Mouse (Mus musculus) heart, embryonic 10.5 days (tissue): ENCODE results near the gene Kcna6. TPM values are rescaled to one million over a fixed set of nuclear protein-coding genes. Genes with fewer than 3 reads are reported as not detected.
A peak's percentile ranks its signal among the peaks of the same experiment; 100 is the strongest.

Experiments
- DNase-seq: peaks from one replicate; pipeline ENCODE4 v3.0.0-alpha.2; 2017; ENCODE audit warnings: low spot score
- H3K27ac ChIP-seq: fragments of 300-500 bp; sonication (generic); 2 replicates; pipeline ENCODE4 v1.5.1; 2016; ENCODE audit warnings: mild to moderate bottlenecking
- H3K27me3 ChIP-seq: fragments of 300-500 bp; sonication (generic); 2 replicates; pipeline ENCODE4 v1.6.1; 2016; ENCODE audit warnings: mild to moderate bottlenecking; ENCODE audit not compliant: poor library complexity, insufficient read depth, severe bottlenecking
- H3K36me3 ChIP-seq: fragments of 300-500 bp; sonication (generic); 2 replicates; pipeline ENCODE4 v1.6.1; 2016; ENCODE audit warnings: mild to moderate bottlenecking, moderate library complexity
- H3K4me1 ChIP-seq: fragments of 300-500 bp; sonication (generic); 2 replicates; pipeline ENCODE4 v1.6.1; 2016; ENCODE audit warnings: mild to moderate bottlenecking
- H3K4me3 ChIP-seq: fragments of 300-500 bp; sonication (generic); 2 replicates; pipeline ENCODE4 v1.5.1; 2016; ENCODE audit warnings: mild to moderate bottlenecking, moderate library complexity
- H3K9me3 ChIP-seq: fragments of 300-500 bp; sonication (generic); 2 replicates; pipeline ENCODE4 v1.6.1; 2016; ENCODE audit warnings: mild to moderate bottlenecking, moderate library complexity
- WGBS: fragments of 180-500 bp; shearing (Covaris S2); methylation state at CpG from one replicate; pipeline ENCODE4 v1.1.7; 2016; 5-methylcytosine and 5-hydroxymethylcytosine counted together
- polyA plus RNA-seq: library from polyadenylated mRNA; unstranded; fragments of >200 nt; fragmentation: Nextera tagmentation; extraction: Ambion mirVana; gene quantifications from 2 replicates; pipeline ENCODE4 v1.2.1, GENCODE M21; 2016

The Kcna6 gene
- 1.7 and 2.9 TPM in 2 replicates for polyA plus RNA-seq

- peak within 1 kb of the TSS; percentile 71 for H3K27ac ChIP-seq
- no peaks in the 10 kb centered on the region for H3K9me3 ChIP-seq
- peak within 1 kb of the TSS; percentile 69 for H3K4me3 ChIP-seq
- 4% methylated on average over 36 of the region's 36 CpGs for WGBS
- H3K36me3 ChIP-seq = no peaks in the 10 kb centered on the region
- H3K4me1 ChIP-seq = peaks cover 18% of the 10 kb centered on the region; the same call in 1 of the 2 replicates
- H3K27me3 ChIP-seq = peaks cover 73% of the 10 kb centered on the region
- peak; percentile 79 for DNase-seq
Measured at GRCm38 (mm10) chr6:126740211-126741142, at the start of gene Kcna6. Kcna6 (minus strand) TSS chr6:126740674.

GRCm38 (mm10) chr6:126788863-126789262, 48.4 kb upstream of the Kcna6 start:
- no peaks in the 10 kb centered on the region for H3K36me3 ChIP-seq
- 79% methylated on average over 8 of the region's 8 CpGs for WGBS
- no peak overlapping the region for H3K4me3 ChIP-seq
- H3K27me3 ChIP-seq = peaks cover 11% of the 10 kb centered on the region; the same call in 1 of the 2 replicates
- no peak for DNase-seq
- no peaks in the 10 kb centered on the region for H3K9me3 ChIP-seq
- peaks cover 6% of the 10 kb centered on the region for H3K4me1 ChIP-seq
- no peak overlapping the region for H3K27ac ChIP-seq

- Histone ChIP-seq H3K27ac (0 out of 2 replicates have a peak overlapping the region, but pooled peaks have one; percentile 10), H3K27me3 (peaks cover 11% of the 10 kb centered on the region; the same call in 1 of the 2 replicates), H3K4me1 (peaks cover 14% of the 10 kb centered on the region), H3K9me3 (no peaks in the 10 kb centered on the region), H3K4me3 (0 out of 2 replicates have a peak overlapping the region, but pooled peaks have one; percentile 27), H3K36me3 (no peaks in the 10 kb centered on the region)
- WGBS = 51% methylated on average over 5 of the region's 5 CpGs
- no peak for DNase-seq
Measured at GRCm38 (mm10) chr6:126784206-126784605, 43.7 kb upstream of the Kcna6 start.

- Histone ChIP-seq H3K4me3 (peak overlapping the region; percentile 27; the same call in 1 of the 2 replicates), H3K4me1 (peaks cover 14% of the 10 kb centered on the region), H3K27me3 (peaks cover 11% of the 10 kb centered on the region; the same call in 1 of the 2 replicates), H3K9me3 (no peaks in the 10 kb centered on the region), H3K36me3 (no peaks in the 10 kb centered on the region), H3K27ac (0 out of 2 replicates have a peak overlapping the region, but pooled peaks have one; percentile 10)
- WGBS = 25% methylated on average over 10 of the region's 10 CpGs
- DNase-seq = no peak
Measured at GRCm38 (mm10) chr6:126783651-126784066, 43.2 kb upstream of the Kcna6 start.

- 85% methylated on average over 1 of the region's 1 CpGs for WGBS
- Histone ChIP-seq H3K27ac (no peak overlapping the region), H3K36me3 (no peaks in the 10 kb centered on the region), H3K27me3 (peaks cover 11% of the 10 kb centered on the region; the same call in 1 of the 2 replicates), H3K4me3 (no peak overlapping the region), H3K4me1 (peaks cover 14% of the 10 kb centered on the region), H3K9me3 (no peaks in the 10 kb centered on the region)
- DNase-seq = no peak
Measured at GRCm38 (mm10) chr6:126783056-126783455, 42.6 kb upstream of the Kcna6 start.

- no peaks in the 10 kb centered on the region for H3K9me3 ChIP-seq
Measured at GRCm38 (mm10) chr6:126777889-126778288, 37.4 kb upstream of the Kcna6 start.

GRCm38 (mm10) chr6:126773873-126774272, 33.4 kb upstream of the Kcna6 start:
- Histone ChIP-seq H3K4me3 (no peak overlapping the region), H3K27me3 (peaks cover 5% of the 10 kb centered on the region; the same call in 1 of the 2 replicates), H3K27ac (no peak overlapping the region), H3K9me3 (no peaks in the 10 kb centered on the region), H3K36me3 (no peaks in the 10 kb centered on the region), H3K4me1 (peaks cover 10% of the 10 kb centered on the region; the same call in 1 of the 2 replicates)
- WGBS = 43% methylated on average over 4 of the region's 4 CpGs
- DNase-seq = no peak

More at GRCm38 (mm10) chr6:126777889-126778288, 37.4 kb upstream of the Kcna6 start:
- H3K27ac ChIP-seq = no peak overlapping the region
- no peaks in the 10 kb centered on the region for H3K36me3 ChIP-seq
- H3K4me3 ChIP-seq = no peak overlapping the region
- no peaks in the 10 kb centered on the region for H3K4me1 ChIP-seq
- 74% methylated on average over 6 of the region's 6 CpGs for WGBS
- DNase-seq = no peak
- H3K27me3 ChIP-seq = peaks cover 5% of the 10 kb centered on the region; the same call in 1 of the 2 replicates

GRCm38 (mm10) chr6:126772326-126772725, 31.9 kb upstream of the Kcna6 start:
- WGBS = 71% methylated on average over 4 of the region's 4 CpGs

GRCm38 (mm10) chr6:126770146-126770731, 29.8 kb upstream of the Kcna6 start:
- 84% methylated on average over 12 of the region's 12 CpGs for WGBS
- no peak for DNase-seq

More at GRCm38 (mm10) chr6:126772326-126772725, 31.9 kb upstream of the Kcna6 start:
- no peaks in the 10 kb centered on the region for H3K9me3 ChIP-seq
- no peak for DNase-seq
- no peak overlapping the region for H3K4me3 ChIP-seq
- H3K27ac ChIP-seq = no peak overlapping the region
- H3K27me3 ChIP-seq = peaks cover 5% of the 10 kb centered on the region; the same call in 1 of the 2 replicates
- no peaks in the 10 kb centered on the region for H3K36me3 ChIP-seq
- peaks cover 26% of the 10 kb centered on the region; the same call in 1 of the 2 replicates for H3K4me1 ChIP-seq

GRCm38 (mm10) chr6:126768957-126769665, 28.6 kb upstream of the Kcna6 start:
- no peak overlapping the region for H3K4me3 ChIP-seq
- no peak for DNase-seq
- peaks cover under 1% of the 10 kb centered on the region; the same call in 1 of the 2 replicates for H3K27me3 ChIP-seq
- H3K36me3 ChIP-seq = no peaks in the 10 kb centered on the region
- H3K4me1 ChIP-seq = peaks cover 39% of the 10 kb centered on the region
- no peaks in the 10 kb centered on the region for H3K9me3 ChIP-seq
- no peak overlapping the region for H3K27ac ChIP-seq
- 57% methylated on average over 11 of the region's 11 CpGs for WGBS

More at GRCm38 (mm10) chr6:126770146-126770731, 29.8 kb upstream of the Kcna6 start:
- H3K27ac ChIP-seq = no peak overlapping the region
- H3K36me3 ChIP-seq = no peaks in the 10 kb centered on the region
- peaks cover 5% of the 10 kb centered on the region; the same call in 1 of the 2 replicates for H3K27me3 ChIP-seq
- no peaks in the 10 kb centered on the region for H3K9me3 ChIP-seq
- H3K4me3 ChIP-seq = no peak overlapping the region
- peaks cover 34% of the 10 kb centered on the region for H3K4me1 ChIP-seq

GRCm38 (mm10) chr6:126767610-126768532, 27.4 kb upstream of the Kcna6 start:
- Histone ChIP-seq H3K27ac (no peak overlapping the region), H3K27me3 (no peaks in the 10 kb centered on the region), H3K4me1 (peaks cover 39% of the 10 kb centered on the region), H3K4me3 (no peak overlapping the region), H3K36me3 (no peaks in the 10 kb centered on the region), H3K9me3 (no peaks in the 10 kb centered on the region)
- no peak for DNase-seq
- 22% methylated on average over 7 of the region's 7 CpGs for WGBS
